Mouse (Mus musculus): ENCODE data around the gene Grip1.

DNA sequence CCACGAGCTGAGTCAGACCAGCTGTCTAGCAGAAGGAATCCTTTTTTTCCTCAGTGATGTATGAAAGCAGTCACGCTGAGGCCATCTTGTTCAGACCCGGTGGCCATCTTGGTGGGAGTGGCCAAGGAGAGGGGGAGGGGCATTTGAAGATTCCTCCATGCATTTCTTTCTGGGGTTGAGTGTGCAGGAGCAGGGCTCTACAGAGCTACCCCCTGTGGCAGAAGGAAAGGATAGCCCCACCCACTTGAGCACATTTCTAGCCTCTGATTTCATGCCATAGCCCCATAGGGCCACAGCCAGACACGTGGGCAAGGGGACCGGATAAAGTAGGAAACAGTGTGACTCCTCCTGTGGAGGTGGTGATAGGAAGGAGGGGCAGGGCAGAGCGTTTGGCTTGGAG lies 481.6 kb downstream of the Grip1 start:
- TF ChIP-seq CTCF (IDR thresholded peaks at IDR 0.05; ENCODE audit: borderline replicate concordance, insufficient read depth, low read length) = no peak
- TF ChIP-seq POLR2A (IDR thresholded peaks at IDR 0.05; ENCODE audit: low read depth, low read length) = no peak
